Mouse (Mus musculus): Measurements from ENCODE around the gene Spag17. TPM values are rescaled to one million over a fixed set of nuclear protein-coding genes. Genes with fewer than 3 reads are reported as not detected.

Gene Spag17
- not detected for polyA plus RNA-seq (2012; fragmentation: generic; extraction: Trizol)

GRCm38 (mm10) chr3:99885187-99885811 lies at the start of gene Spag17:
Gene Spag17 (plus strand): TSS chr3:99885406.

GRCm38 (mm10) chr3:100162315-100163105 lies 277.3 kb downstream of the Spag17 start, which contains the start of the genes Gdap2 and Wdr3:
Gene Gdap2 (plus strand): TSS chr3:100162381.
Gene Wdr3 (minus strand): TSS chr3:100162407.

